Mouse (Mus musculus) cerebellum, adult 2 months (tissue): ENCODE results near the gene Ntm.

Experiments used
- CTCF ChIP-seq: fragments of 200-500 bp; IDR thresholded peaks from 2 replicates; pipeline ENCODE4 v1.5.1; 2011; ENCODE audit warnings: low read depth, mild to moderate bottlenecking, control low read depth, low read length, moderate library complexity, borderline replicate concordance; ENCODE audit not compliant: insufficient read depth
- POLR2A ChIP-seq: fragments of 200-500 bp; IDR thresholded peaks from 2 replicates; pipeline ENCODE4 v1.6.1; 2011; ENCODE audit warnings: low read length, control low read depth, borderline replicate concordance; ENCODE audit not compliant: insufficient read depth

DNA sequence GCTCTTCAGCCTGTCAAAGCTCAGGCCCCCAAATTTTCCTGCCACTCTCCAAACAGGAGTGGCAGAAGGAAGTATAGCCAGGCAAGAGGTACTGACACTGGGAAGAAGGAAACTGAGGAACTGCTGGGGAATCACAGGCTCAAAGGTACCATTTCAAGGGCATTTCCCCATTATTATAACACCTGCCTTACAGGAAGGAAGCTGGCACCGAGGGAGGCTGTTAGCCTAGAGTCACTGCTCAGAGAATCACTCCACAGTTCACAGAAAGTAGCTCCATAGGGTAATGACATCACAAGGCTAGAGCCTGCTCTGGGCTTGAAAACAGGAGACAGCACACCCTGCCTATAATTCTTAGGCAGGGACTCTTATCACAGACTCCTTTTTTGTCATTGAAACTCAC is 643.7 kb downstream of the Ntm start:
- TF ChIP-seq CTCF (no peak), POLR2A (no peak)
